Mouse (Mus musculus) embryonic facial prominence, embryonic 15.5 days (tissue): ENCODE results near the gene Cpm. TPM values are rescaled to one million over a fixed set of nuclear protein-coding genes. Genes with fewer than 3 reads are reported as not detected.

Experiments used
- ATAC-seq: fragments of 200-750 bp; cut with Nextera tagmentation; 2 replicates; pipeline ENCODE4 v1.8.0; 2017; ENCODE audit warnings: low read depth, moderate TSS enrichment; ENCODE audit not compliant: insufficient number of reproducible peaks, low FRiP score, low TSS enrichment
- H3K27ac ChIP-seq: fragments of 300-500 bp; sonication (generic); replicated peaks from 2 replicates; pipeline ENCODE4 v1.5.1; 2015; ENCODE audit warnings: mild to moderate bottlenecking, inconsistent platforms
- H3K27me3 ChIP-seq: fragments of 300-500 bp; sonication (generic); 2 replicates; pipeline ENCODE4 v1.6.1; 2015; ENCODE audit warnings: inconsistent platforms
- H3K36me3 ChIP-seq: fragments of 300-500 bp; sonication (generic); 2 replicates; pipeline ENCODE4 v1.6.1; 2015; ENCODE audit warnings: mild to moderate bottlenecking, inconsistent platforms
- H3K4me1 ChIP-seq: fragments of 300-500 bp; sonication (generic); 2 replicates; pipeline ENCODE4 v1.6.1; 2015; ENCODE audit warnings: inconsistent platforms
- H3K4me2 ChIP-seq: fragments of 300-500 bp; sonication (generic); replicated peaks from 2 replicates; pipeline ENCODE4 v1.6.1; 2015; ENCODE audit warnings: mild to moderate bottlenecking, inconsistent platforms
- H3K4me3 ChIP-seq: fragments of 300-500 bp; sonication (generic); replicated peaks from 2 replicates; pipeline ENCODE4 v1.5.1; 2015; ENCODE audit warnings: mild to moderate bottlenecking, inconsistent platforms
- H3K9ac ChIP-seq: fragments of 300-500 bp; sonication (generic); 2 replicates; pipeline ENCODE4 v1.6.1; 2015; ENCODE audit warnings: inconsistent platforms
- H3K9me3 ChIP-seq: fragments of 300-500 bp; sonication (generic); replicated peaks from 2 replicates; pipeline ENCODE4 v1.6.1; 2016; ENCODE audit warnings: inconsistent platforms
- WGBS: fragments of 180-500 bp; shearing (Covaris S2); methylation state at CpG from one replicate; pipeline ENCODE4 v1.1.7; 2015; 5-methylcytosine and 5-hydroxymethylcytosine counted together
- polyA plus RNA-seq: library from polyadenylated mRNA; unstranded; fragments of >200 nt; fragmentation: Nextera tagmentation; extraction: Ambion mirVana; gene quantifications from 2 replicates; pipeline ENCODE4 v1.2.1, GENCODE M21; 2015

The Cpm gene
- polyA plus RNA-seq, 1 experiment from 2014 or later, result 68.7 TPM

- Histone ChIP-seq H3K9me3 (no peaks in the 10 kb centered on the region), H3K4me1 (no peaks in the 10 kb centered on the region), H3K4me2 (no peak overlapping the region), H3K9ac (no peak overlapping the region), H3K27me3 (no peaks in the 10 kb centered on the region), H3K36me3 (no peaks in the 10 kb centered on the region), H3K4me3 (no peak overlapping the region), H3K27ac (no peak overlapping the region)
- WGBS, result 84% methylated on average over 8 of the region's 8 CpGs
- ATAC-seq, result no peak
Observed at GRCm38 (mm10) chr10:117603130-117603833, 26.0 kb upstream of the Cpm start.

GRCm38 (mm10) chr10:117603834-117604623 is 25.3 kb upstream of the Cpm start:
- no peak overlapping the region for H3K9ac ChIP-seq
- no peaks in the 10 kb centered on the region for H3K36me3 ChIP-seq
- H3K27me3 ChIP-seq, result no peaks in the 10 kb centered on the region
- H3K27ac ChIP-seq, result no peak overlapping the region
- H3K9me3 ChIP-seq, result no peaks in the 10 kb centered on the region
- WGBS, result 77% methylated on average over 14 of the region's 14 CpGs
- H3K4me1 ChIP-seq, result no peaks in the 10 kb centered on the region
- H3K4me3 ChIP-seq, result no peak overlapping the region
- no peak overlapping the region for H3K4me2 ChIP-seq
- no peak for ATAC-seq

- no peaks in the 10 kb centered on the region for H3K27me3 ChIP-seq
- H3K9me3 ChIP-seq, result no peaks in the 10 kb centered on the region
- ATAC-seq, result no peak
- WGBS, result 85% methylated on average over 8 of the region's 8 CpGs
- H3K9ac ChIP-seq, result no peak overlapping the region
- H3K36me3 ChIP-seq, result no peaks in the 10 kb centered on the region
- H3K4me3 ChIP-seq, result no peak overlapping the region
- no peaks in the 10 kb centered on the region for H3K4me1 ChIP-seq
- no peak overlapping the region for H3K4me2 ChIP-seq
- no peak overlapping the region for H3K27ac ChIP-seq
Observed at GRCm38 (mm10) chr10:117604624-117605282, 24.5 kb upstream of the Cpm start.

GRCm38 (mm10) chr10:117605283-117606243 is 23.7 kb upstream of the Cpm start:
- no peaks in the 10 kb centered on the region for H3K9me3 ChIP-seq
- no peak overlapping the region for H3K4me3 ChIP-seq
- H3K27ac ChIP-seq, result no peak overlapping the region
- H3K27me3 ChIP-seq, result no peaks in the 10 kb centered on the region
- H3K36me3 ChIP-seq, result no peaks in the 10 kb centered on the region
- no peak overlapping the region for H3K9ac ChIP-seq
- WGBS, result 88% methylated on average over 15 of the region's 15 CpGs
- no peak for ATAC-seq
- H3K4me1 ChIP-seq, result no peaks in the 10 kb centered on the region
- no peak overlapping the region for H3K4me2 ChIP-seq

GRCm38 (mm10) chr10:117606423-117606822 is 22.9 kb upstream of the Cpm start:
- Histone ChIP-seq H3K4me2 (no peak overlapping the region), H3K9me3 (no peaks in the 10 kb centered on the region), H3K36me3 (no peaks in the 10 kb centered on the region), H3K9ac (no peak overlapping the region), H3K4me3 (no peak overlapping the region), H3K27me3 (no peaks in the 10 kb centered on the region), H3K27ac (no peak overlapping the region), H3K4me1 (no peaks in the 10 kb centered on the region)
- 64% methylated on average over 5 of the region's 5 CpGs for WGBS
- no peak for ATAC-seq

- Histone ChIP-seq H3K36me3 (no peaks in the 10 kb centered on the region), H3K4me3 (no peak overlapping the region), H3K27me3 (no peaks in the 10 kb centered on the region), H3K9ac (no peak overlapping the region), H3K27ac (no peak overlapping the region), H3K4me1 (no peaks in the 10 kb centered on the region), H3K9me3 (no peaks in the 10 kb centered on the region), H3K4me2 (no peak overlapping the region)
- ATAC-seq, result no peak
- 90% methylated on average over 20 of the region's 20 CpGs for WGBS
Observed at GRCm38 (mm10) chr10:117607051-117607803, 22.1 kb upstream of the Cpm start.

GRCm38 (mm10) chr10:117607804-117608279 is 21.5 kb upstream of the Cpm start:
- H3K9ac ChIP-seq, result no peak overlapping the region
- H3K4me2 ChIP-seq, result no peak overlapping the region
- H3K4me1 ChIP-seq, result no peaks in the 10 kb centered on the region
- no peak for ATAC-seq
- no peaks in the 10 kb centered on the region for H3K9me3 ChIP-seq
- no peak overlapping the region for H3K4me3 ChIP-seq
- H3K27me3 ChIP-seq, result no peaks in the 10 kb centered on the region
- 89% methylated on average over 10 of the region's 10 CpGs for WGBS
- H3K36me3 ChIP-seq, result no peaks in the 10 kb centered on the region
- H3K27ac ChIP-seq, result no peak overlapping the region

GRCm38 (mm10) chr10:117608487-117608886 is 20.8 kb upstream of the Cpm start:
- no peak for ATAC-seq
- WGBS, result 92% methylated on average over 7 of the region's 7 CpGs
- H3K4me3 ChIP-seq, result no peak overlapping the region
- no peaks in the 10 kb centered on the region for H3K36me3 ChIP-seq
- H3K27me3 ChIP-seq, result no peaks in the 10 kb centered on the region
- no peaks in the 10 kb centered on the region for H3K9me3 ChIP-seq
- no peak overlapping the region for H3K9ac ChIP-seq
- no peaks in the 10 kb centered on the region for H3K4me1 ChIP-seq
- H3K27ac ChIP-seq, result no peak overlapping the region
- H3K4me2 ChIP-seq, result no peak overlapping the region

- ATAC-seq, result no peak
- no peak overlapping the region for H3K9ac ChIP-seq
- no peak overlapping the region for H3K27ac ChIP-seq
- 87% methylated on average over 7 of the region's 7 CpGs for WGBS
- no peaks in the 10 kb centered on the region for H3K36me3 ChIP-seq
- H3K9me3 ChIP-seq, result no peaks in the 10 kb centered on the region
- H3K4me2 ChIP-seq, result no peak overlapping the region
- no peaks in the 10 kb centered on the region for H3K4me1 ChIP-seq
- H3K4me3 ChIP-seq, result no peak overlapping the region
- no peaks in the 10 kb centered on the region for H3K27me3 ChIP-seq
Observed at GRCm38 (mm10) chr10:117608988-117609809, 20.1 kb upstream of the Cpm start.

- Histone ChIP-seq H3K9me3 (no peaks in the 10 kb centered on the region), H3K4me3 (no peak overlapping the region), H3K4me2 (no peak overlapping the region), H3K9ac (no peak overlapping the region), H3K27me3 (no peaks in the 10 kb centered on the region), H3K27ac (no peak overlapping the region), H3K4me1 (no peaks in the 10 kb centered on the region), H3K36me3 (no peaks in the 10 kb centered on the region)
- 82% methylated on average over 6 of the region's 6 CpGs for WGBS
- ATAC-seq, result no peak
Observed at GRCm38 (mm10) chr10:117609810-117610090, 19.6 kb upstream of the Cpm start.
